ENCODE assay signal across 8 mouse cellular contexts in genomic region chr2:74825371-74825729, GRCm38 (mm10). TPM values are rescaled to one million over a fixed set of nuclear protein-coding genes. Genes with fewer than 3 reads are reported as not detected.
DNase-seq lines count a peak whose midpoint lies in the region; ATAC-seq and TF ChIP-seq lines count a peak whose summit lies in the region.

No protein-coding gene starts in this region.

- H3K4me2 ChIP-seq in embryonic facial prominence, embryonic 13.5 days: peak overlapping the region; percentile 69
- H3K4me2 ChIP-seq in intestine, postnatal 0 days (replicated peaks; ENCODE audit: low read depth): peak overlapping the region; percentile 88
- H3K4me2 ChIP-seq in neural tube, embryonic 12.5 days (replicated peaks): peak overlapping the region; percentile 86

- H3K9ac ChIP-seq in embryonic facial prominence, embryonic 13.5 days: peak overlapping the region; percentile 95
- H3K9ac ChIP-seq in intestine, postnatal 0 days (ENCODE audit: low read depth, low read length): peak overlapping the region; percentile 87
- peak overlapping the region; percentile 93 for H3K9ac ChIP-seq in neural tube, embryonic 12.5 days

- H3K4me3 ChIP-seq in embryonic facial prominence, embryonic 13.5 days: peak overlapping the region; percentile 84
- H3K4me3 ChIP-seq in intestine, postnatal 0 days (ENCODE audit: low read depth, low read length): peak overlapping the region; percentile 87
- H3K4me3 ChIP-seq in neural tube, embryonic 12.5 days: peak overlapping the region; percentile 95

- no peak for ATAC-seq in embryonic facial prominence, embryonic 13.5 days (ENCODE audit: insufficient number of reproducible peaks, insufficient read depth, low FRiP score, low TSS enrichment, low read depth)
- ATAC-seq in intestine, postnatal 0 days: no peak
- ATAC-seq in neural tube, embryonic 12.5 days (ENCODE audit: low FRiP score, low read depth): no peak
- no peak for ATAC-seq in inflammation-experienced regulatory T-cells, adult 6 months

- H3K4me1 ChIP-seq in embryonic facial prominence, embryonic 13.5 days: no peaks in the 10 kb centered on the region; the same call in 1 of the 2 replicates
- H3K4me1 ChIP-seq in intestine, postnatal 0 days (replicated peaks; ENCODE audit: control insufficient read depth, insufficient read depth, low read length): no peaks in the 10 kb centered on the region
- peaks cover 4% of the 10 kb centered on the region; the same call in 1 of the 2 replicates for H3K4me1 ChIP-seq in neural tube, embryonic 12.5 days

- H3K9me3 ChIP-seq in embryonic facial prominence, embryonic 13.5 days: no peaks in the 10 kb centered on the region
- no peaks in the 10 kb centered on the region for H3K9me3 ChIP-seq in intestine, postnatal 0 days (ENCODE audit: control insufficient read depth)
- H3K9me3 ChIP-seq in neural tube, embryonic 12.5 days: no peaks in the 10 kb centered on the region

- peak overlapping the region; percentile 89 for H3K27ac ChIP-seq in embryonic facial prominence, embryonic 13.5 days
- peak overlapping the region; percentile 94 for H3K27ac ChIP-seq in intestine, postnatal 0 days (ENCODE audit: low read depth, low read length)
- peak overlapping the region; percentile 84; the same call in 1 of the 2 replicates for H3K27ac ChIP-seq in neural tube, embryonic 12.5 days

- 73% methylated on average over 3 of the region's 3 CpGs for WGBS in embryonic facial prominence, embryonic 13.5 days
- WGBS in intestine, postnatal 0 days: 67% methylated on average over 3 of the region's 3 CpGs
- WGBS in neural tube, embryonic 12.5 days: 69% methylated on average over 3 of the region's 3 CpGs

- peak; percentile 29 for DNase-seq in layer of hippocampus, adult 9-10 months (ENCODE audit: low spot score)
- no peak for DNase-seq in layer of hippocampus, postnatal 25 days (ENCODE audit: extremely low spot score in 1 of 2, low spot score in 1 of 2)
- no peak for DNase-seq in ovary, postnatal 10 days (ENCODE audit: low spot score)
- DNase-seq in frontal cortex, adult 2 months (ENCODE audit: extremely low spot score in 1 of 2, low spot score in 1 of 2): no peak

- H3K36me3 ChIP-seq in embryonic facial prominence, embryonic 13.5 days: no peaks in the 10 kb centered on the region
- no peaks in the 10 kb centered on the region for H3K36me3 ChIP-seq in intestine, postnatal 0 days (ENCODE audit: control insufficient read depth, insufficient read depth)
- H3K36me3 ChIP-seq in neural tube, embryonic 12.5 days: no peaks in the 10 kb centered on the region

- H3K27me3 ChIP-seq in embryonic facial prominence, embryonic 13.5 days: peaks cover 16% of the 10 kb centered on the region
- H3K27me3 ChIP-seq in intestine, postnatal 0 days (replicated peaks; ENCODE audit: control insufficient read depth, insufficient read depth, low read length): no peaks in the 10 kb centered on the region
- H3K27me3 ChIP-seq in neural tube, embryonic 12.5 days (replicated peaks): no peaks in the 10 kb centered on the region; the same call in 1 of the 2 replicates

- no peak for TF ChIP-seq CTCF in intestine, postnatal 0 days (IDR thresholded peaks at IDR 0.05; ENCODE audit: low read depth)

RNA-seq across cellular contexts. Expression of gene Mtx2, which starts 0.3 kb away (rescaled TPM):
- 10 to 100 TPM; 43.7 to 46.3 TPM for total RNA-seq in layer of hippocampus, postnatal 25 days (2021)
- 120 and 131 TPM in 2 replicates for polyA plus RNA-seq in embryonic facial prominence, embryonic 13.5 days (2015; fragmentation: Nextera tagmentation; extraction: Ambion mirVana)
- 87.1 and 96.3 TPM in 2 replicates for polyA plus RNA-seq in intestine, postnatal 0 days (2015; fragmentation: Nextera tagmentation; extraction: Ambion mirVana)
- polyA plus RNA-seq in neural tube, embryonic 12.5 days (2016; fragmentation: Nextera tagmentation; extraction: Ambion mirVana): 139 and 144 TPM in 2 replicates
- polyA plus RNA-seq in inflammation-experienced regulatory T-cells, adult 6 months (2017; shearing (Covaris generic)): 10 to 100 TPM; 11.5 to 19.3 (median 17.4) TPM
- 48.1 and 51.2 TPM in 2 replicates for polyA plus RNA-seq in frontal cortex, adult 2 months (2012; rRNA removed)
